Mouse (Mus musculus) spleen, postnatal 4 days (tissue): Measurements from ENCODE around the gene Wbp2.

ENCODE experiments used
- DNase-seq, 2 experiments: peaks; one replicate each; pipeline ENCODE4 v3.0.0; 2022; ENCODE audit warnings: low spot score in 2 of 2

The Wbp2 gene

DNA sequence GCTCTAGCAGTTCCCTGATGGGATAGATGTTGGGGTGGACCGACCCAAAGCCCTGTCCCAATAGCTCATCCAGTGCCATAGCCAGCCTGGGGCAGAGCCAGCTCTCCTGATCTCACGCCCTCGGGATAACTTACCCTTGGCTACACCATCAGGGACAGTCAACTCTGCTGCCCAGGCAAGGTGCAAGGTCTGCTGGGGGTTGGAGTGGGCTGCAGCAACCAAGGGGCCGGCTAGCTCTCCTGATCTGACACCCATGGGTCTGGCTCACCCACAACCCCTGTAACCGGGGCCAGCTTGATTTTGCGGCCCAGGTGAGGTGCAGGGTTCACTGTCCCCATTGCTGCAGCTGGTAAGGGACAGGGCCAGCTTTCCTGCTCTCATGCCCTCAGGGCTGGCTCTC is 4.8 kb upstream of the Wbp2 start:
- no peak for DNase-seq

DNA sequence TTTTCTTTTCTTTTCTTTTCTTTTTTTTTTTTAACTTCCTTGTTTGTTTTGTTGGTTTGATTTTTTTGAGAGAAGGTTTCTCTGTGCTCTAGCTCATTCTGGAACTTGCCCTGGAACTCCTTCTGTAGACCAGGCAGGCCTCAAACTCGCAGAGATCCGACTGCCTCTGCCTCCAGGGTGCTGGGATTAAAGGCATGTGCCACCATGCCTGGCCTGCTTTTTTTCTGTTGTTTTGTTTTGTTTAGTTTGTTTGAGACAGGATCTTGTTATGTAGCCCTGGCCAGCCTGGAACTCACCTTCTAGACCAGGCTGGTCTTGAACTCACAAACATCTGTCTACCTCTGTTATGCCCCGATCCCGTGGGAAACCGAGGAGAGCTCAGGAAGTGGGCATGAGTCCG is 2.8 kb upstream of the Wbp2 start:
- DNase-seq: no peak

DNA sequence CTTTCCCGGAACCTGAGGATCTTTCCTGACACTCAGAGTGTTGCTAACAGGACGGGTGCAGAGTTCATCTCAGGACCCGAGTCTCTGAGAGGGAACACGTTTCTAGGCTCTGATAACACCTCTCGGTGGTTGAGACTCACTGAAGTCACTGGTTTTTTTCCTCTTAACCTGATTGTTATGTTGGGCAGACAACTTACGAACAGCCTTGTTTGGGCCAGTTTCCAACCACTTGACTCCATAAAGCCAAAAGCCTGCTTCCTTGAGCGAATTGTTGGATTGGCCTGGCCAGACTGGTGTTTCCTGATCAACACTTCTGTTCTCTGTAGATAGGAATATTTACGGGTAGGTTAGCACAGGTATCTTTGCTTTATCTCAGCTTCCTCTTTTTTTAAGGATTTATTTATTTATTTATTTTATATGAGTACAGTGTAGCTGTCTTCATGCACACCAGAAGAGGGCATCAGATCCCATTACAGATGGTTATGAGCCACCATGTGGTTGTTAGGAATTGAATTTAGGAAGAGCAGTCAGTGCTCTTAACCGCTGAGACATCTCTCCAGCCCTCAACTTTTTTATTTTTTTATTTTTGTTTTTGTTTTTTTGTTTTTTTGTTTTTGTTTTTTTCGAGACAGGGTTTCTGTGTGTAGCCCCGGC is 2.1 kb upstream of the Wbp2 start:
- no peak for DNase-seq

DNA sequence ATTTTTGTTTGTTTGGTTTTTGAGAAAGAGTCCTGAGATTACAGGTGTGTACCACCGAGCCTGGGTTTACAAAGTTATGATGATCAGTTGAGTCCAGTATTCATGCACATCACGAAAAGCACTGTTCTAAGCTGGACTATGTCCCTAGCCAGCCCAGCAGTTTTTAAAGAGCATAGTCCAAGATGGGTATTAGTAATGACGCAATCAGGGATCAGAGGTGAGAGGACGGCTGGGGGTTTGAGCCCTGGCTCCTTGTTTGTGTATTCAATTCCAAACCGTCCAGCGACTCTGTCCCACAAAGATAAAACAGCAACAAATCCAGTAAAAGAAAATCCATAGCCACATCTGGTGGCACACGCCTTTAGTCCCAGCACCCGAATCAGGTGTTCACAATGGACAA is 1.4 kb upstream of the Wbp2 start:
- DNase-seq: no peak

DNA sequence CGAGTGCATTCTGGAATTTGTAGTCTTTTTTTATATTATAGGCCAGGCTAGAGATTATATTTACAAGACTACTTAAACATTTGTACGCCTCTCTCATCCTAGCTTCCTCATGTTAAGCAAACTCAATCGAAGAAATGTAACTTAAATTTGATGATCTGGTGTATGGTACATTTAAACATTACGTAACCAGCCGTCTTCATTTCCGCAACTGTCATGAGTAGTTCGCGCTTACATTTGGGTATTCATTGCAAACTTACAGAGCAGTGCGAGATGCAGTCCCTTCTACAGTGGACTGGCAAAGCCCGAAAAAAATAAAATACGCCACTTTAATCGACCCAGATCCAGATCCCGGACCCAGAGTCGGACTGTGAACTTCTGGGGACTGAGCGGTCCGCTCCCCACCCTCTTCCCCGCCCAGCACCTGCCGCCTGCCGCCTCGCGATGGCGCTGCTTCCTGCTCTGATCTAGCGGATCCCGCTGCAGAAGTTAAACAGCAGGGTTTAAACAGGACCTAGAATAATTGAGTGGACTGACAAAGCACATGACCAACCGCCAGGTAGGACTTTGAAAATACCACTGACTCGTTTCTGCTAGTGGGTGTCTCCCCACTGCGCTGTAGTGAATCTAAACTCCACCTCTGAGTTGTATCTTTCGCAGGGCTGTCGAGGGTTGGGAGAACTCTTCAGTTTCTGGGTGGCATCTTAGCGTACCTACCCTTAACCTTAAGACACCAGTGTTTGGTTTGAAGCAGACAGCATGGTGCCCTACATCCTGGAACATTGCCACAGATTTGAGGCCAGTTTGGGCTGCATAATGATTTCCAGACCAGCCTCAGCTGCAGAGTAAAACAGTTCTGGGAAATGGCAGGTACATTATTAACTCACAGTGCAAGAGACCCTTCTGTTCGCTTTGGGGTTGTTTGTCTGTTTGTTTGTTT is 667 bp upstream of the Wbp2 start:
- DNase-seq: peak; percentile 91 to 96

DNA sequence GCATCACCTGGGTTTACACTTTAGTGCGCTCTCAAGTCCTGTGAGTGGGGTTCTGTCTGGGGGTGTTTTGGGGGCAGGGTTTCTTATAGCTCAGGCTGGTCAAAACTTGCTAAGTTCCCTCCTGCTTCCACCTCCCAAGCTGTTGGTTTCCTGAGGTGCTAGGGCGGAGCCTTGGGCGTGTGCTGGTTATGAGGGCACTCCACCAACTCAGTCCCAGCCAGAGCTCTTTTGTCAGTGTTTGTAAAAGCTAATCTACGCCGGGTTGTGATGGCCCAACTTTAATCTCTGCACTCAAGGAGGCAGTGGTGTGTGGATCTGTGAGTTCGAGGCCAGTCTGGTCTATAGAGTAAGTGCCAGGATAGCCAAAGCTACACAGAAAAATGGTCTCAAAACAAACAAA is 2.6 kb downstream of the Wbp2 start:
- DNase-seq: no peak

DNA sequence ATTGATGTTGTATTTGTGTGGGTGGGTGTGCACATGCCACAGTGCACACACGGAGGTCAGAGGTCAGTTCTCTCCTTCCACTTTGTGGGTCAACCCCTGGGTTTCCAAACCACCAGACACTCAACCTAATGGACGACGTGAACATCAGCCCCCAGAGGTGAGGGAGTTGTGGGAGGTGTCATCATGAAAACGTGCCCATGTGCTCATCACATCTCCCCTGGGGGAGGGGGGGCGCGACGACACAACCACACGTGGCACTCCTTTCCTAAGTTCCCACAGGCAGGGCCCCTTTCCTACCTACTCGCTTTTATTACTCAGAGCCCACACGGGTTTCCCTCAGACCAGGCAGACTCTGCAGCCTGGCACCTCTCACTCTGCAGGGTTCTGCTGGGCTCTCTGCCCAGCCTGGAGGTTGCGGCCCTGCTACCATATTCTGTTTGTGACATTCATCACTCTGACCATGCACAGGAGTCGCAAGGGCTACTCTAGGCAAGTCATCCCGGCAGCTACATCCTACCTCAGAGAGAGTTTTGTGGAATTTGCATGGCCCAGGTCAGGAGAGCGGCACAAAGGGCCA is 3.6 kb downstream of the Wbp2 start:
- DNase-seq: no peak

DNA sequence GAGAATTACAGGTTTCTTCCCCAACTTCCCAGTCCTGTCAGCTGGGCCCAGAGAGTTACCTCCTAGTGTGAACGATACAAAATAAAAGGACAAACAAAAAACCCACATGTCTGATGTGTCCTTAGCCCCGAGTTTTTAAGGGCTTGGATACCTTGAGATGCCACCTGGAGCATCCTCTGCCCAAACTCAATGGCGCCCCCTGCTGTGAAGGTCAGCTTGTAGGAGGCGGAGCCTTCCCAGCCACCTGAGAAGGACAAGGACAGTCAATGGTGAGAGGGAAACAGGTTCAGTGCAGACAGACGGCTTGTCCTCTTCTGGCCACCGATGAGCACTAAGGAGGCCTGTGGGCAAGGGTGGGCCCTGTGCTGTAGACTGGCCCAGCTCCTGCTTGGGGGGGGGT is 5.7 kb downstream of the Wbp2 start:
- peak; percentile 80 to 94 for DNase-seq

DNA sequence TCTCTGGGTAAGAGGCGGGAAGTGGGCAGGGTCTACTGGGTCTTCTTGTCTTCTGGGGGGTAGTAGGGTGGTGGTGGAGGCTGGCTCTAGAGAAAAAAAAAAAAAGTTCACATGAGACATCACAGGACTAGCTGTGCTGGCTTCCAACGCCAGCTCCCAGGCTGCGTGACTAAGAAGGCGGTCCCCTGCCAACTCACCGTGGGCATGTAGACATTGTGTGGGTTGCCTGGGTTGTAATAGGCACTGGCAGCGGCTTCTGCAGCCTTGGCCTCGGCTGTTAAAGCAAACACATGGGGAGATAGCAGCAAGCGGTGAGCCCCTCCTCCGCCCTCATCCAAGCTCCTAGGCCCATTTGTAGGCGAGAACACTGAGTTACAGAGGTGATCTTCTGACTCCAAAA is 7.3 kb downstream of the Wbp2 start:
- DNase-seq: no peak

DNA sequence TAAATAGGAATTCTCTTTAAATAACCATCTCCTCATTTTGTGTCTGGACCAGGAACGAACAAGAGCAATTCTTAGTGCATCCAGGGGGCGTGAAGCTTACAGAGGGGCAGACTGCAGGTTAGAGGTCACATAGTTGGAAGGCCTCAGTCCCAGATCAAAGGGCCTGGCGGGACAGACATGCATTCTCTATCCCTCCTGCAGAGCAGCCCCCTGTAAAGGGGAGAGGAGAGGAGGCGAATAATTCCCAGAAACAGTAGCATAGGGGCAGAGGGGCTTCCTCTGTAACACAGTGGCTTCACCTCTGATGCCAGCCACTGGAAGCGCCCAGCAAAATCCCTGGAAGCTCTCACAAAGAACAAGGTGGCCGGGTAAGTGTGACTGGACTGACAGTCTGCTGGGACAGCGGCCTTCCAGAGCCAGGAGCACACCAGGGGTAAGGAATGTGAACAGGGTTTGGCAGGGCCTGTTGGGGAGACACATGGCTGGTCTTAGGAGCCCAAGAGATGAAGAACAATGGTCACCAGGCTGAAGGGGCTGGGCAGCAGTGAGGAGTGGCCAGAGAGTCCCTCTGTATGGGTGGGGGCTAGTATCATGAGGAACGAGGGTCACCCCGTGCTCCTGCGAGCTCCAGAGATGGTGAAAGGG is 8.0 kb downstream of the Wbp2 start:
- DNase-seq: no peak

DNA sequence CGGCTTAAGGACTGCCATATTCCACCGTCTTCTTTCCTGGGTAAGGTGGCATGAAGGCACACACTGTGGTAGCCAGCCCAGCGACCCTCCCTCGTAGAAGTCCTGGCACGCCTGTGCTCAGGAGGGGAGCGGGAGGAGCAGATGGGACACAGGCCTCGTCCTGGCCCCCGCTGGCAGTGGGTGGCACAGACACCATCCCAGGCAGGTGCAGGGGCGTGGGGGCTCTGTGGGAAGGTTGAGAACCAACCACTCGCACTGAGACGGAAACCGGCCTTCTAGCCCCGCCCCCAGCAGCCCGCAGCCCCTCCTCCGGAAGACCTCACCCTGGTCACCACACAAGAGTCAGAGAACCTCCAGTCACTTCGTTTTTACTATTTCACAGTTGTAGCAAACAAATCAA is 8.6 kb downstream of the Wbp2 start:
- DNase-seq: peak; percentile 82 to 90

DNA sequence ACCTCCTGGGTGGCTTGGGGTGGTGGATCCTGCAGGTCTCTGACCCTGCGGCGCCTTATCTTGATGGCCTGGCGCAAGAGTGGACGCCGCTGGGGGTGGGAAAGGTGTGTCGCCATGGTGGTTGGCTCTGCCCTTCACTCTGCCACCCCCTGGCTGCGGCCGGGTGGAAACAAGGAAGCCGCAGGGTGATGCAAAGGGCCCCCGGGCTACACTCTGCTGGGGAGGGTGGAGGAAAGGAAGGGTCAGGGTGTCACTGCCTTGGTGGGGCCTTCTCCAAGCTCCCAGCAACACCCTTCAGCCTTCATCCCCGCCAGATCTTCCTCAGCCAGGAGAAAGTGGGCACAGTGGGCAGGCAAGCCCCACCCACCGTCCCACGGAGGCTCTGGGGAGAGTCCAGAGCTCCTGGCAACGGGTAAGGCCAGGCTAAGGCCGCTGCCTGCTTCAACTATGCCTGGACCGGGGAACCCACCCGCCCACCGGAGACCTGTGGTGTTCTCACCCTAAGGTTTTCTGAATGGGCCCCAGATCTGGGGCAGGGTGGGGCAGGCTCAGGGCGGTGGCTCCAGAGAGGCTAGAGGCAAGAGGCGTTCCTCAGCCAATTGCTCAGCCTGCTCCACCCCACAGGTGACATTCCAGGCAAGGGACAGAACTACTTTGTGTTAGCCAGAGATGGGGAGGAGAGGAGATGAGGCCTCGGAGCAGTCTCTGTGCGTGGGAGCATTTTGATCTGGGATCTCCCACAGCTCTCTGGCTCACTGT is 9.2 kb downstream of the Wbp2 start, which contains the start of gene Unc13d:
TSS of gene Unc13d (minus strand) at position 516 of the 759 bp plus-strand sequence.
- peak; percentile 77 to 88 for DNase-seq

DNA sequence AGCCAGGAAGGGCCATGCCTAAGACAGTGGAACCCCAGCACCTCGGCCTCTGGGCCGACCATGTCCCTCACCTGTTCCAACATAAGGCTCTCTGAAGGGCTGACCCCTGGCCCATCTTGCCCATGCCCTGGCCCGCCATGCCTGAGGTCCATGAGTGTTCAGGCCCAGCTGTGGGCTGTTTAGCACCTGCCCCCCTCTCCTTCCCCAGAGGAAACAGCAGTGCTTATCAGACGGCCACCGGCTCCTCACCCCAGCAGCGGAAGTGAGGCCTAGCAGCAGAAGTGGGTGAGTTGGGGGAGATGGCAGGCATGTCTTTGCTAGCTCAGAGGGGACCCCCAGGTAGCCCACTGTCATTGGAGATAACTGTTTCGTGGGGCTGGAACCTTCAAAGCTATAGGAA is 10.0 kb downstream of the Wbp2 start:
- peak; percentile 63 to 83 for DNase-seq

DNA sequence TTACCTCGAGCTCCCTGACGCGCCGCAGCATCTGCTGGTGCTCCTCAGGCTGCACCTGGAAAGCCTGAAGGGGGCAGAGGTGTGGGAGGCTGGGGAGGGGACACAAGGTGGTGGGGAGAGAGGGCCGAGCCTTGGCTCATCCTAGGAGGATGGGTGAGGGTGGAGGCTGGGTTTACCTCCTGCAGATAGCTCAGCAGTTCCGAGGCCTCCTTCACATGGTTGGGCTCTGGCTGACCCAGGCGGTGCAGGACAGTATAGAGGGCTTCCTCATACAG is 10.6 kb downstream of the Wbp2 start:
- DNase-seq: no peak

DNA sequence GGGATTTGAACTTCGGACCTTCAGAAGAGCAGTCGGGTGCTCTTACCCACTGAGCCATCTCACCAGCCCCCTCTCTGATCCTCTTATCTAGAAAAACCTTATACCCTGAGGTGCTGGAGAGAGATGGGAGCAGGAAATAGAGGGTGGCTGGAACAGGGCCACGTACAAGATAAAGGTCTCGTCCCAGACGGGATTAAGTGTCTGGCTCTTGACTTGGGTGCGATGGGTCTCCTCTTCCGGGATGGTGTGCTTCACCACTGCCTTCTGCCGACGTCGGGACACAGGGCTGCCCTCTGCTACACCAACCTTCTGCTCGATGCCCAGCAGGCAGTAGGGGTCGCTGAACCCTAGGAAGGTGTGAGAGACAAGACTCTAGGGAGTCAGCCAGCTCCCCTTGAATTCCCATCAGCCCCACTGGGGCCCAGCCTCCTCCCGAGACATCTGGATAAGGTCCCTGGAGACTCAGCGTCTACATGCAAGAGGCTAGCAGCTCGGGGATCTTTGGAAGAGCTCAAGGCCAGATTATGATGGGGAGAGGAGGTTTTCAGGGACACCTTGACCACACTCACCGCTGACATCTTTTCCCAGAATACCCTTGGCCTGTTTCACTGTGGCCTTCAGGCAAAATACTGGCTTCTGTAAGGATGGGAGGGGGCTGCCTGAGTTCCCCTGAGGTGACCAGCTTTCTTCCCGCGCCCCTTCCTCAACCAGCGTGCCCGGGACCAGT is 11.1 kb downstream of the Wbp2 start:
- DNase-seq: peak in 1 of 2 experiments; percentile 38

DNA sequence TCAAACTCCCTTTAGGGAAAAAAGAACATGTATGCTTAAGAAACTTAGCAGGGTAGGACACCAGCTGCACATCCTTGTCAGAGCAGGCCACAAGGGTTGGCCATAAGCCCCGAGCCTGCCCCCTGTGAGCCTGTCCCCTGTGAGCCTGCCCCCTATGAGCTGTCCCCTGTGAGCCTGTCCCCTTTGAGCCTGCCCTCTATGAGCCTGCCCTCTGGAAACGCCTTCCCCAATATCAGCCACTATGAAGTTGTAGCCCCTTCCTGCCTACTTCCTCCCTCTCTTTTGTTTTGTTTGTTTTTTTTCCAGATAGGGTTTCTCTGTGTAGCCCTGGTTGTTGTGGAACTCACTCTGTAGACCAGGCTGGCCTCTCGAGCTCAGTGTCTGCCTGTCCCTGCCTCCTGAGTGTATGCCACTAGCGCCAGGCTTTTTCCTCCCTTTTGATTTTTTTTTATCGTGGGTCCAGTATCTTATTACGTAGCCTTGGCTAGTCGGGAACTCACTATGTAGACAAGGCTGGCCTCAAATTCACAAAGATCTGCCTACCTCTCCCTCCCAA is 12.3 kb downstream of the Wbp2 start:
- no peak for DNase-seq

DNA sequence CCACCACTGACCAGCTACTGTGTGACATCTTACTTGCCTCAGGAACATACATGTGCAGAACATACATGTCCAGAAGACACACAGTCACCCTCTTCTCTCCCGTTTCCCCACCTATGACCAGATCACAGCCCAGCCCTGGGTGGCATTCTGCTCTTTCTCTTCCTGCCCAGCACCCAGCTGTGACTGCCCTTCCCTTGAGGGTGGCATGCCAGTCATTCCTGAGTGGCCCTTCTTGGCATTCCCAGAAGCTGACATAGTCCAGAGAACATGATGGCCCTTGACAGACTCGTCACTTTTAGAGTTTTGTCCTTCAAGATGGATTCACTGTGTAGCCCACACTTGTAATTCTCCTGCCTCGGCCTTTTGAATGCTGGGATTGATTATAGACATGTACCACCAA is 14.2 kb downstream of the Wbp2 start:
- DNase-seq: no peak

DNA sequence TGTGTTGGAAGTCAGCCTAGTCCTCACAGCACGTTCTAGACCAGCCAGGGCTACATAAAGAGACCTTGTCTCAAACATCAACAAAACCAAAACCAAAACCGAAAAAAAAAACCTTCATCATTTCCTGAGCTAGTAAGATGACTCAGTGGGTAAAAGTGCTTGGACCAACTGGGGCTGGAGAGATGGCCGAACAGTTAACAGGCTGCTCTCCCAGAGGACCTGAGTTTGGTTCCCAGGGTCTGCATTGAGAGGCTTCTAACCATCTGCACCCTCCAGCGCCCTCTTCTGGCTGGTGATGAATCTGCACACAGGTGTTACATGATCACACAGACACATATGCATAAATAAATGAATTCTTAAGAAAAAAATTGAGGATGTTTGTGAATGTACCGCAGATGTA is 15.3 kb downstream of the Wbp2 start:
- peak; percentile 62 to 84 for DNase-seq

DNA sequence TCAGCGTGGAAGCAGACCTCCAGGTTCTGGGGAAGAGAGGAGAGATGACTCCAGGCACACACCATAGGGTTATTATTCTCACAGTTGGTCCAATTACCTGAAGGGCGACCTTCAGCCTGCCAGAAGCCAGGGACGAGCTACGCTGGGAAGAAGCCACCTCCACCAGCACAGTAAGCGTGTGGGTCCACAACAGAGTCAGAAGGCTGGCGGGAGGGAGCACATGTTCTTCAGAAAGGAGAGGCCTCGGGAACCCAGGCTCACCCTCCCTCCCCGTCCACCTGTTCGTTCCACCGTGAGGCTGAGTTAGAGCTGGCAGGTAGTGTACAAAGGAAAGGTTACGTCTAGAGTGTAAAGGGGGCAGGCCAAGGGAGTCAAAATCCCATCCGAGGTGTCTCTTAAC is 21.4 kb downstream of the Wbp2 start:
- DNase-seq: no peak

DNA sequence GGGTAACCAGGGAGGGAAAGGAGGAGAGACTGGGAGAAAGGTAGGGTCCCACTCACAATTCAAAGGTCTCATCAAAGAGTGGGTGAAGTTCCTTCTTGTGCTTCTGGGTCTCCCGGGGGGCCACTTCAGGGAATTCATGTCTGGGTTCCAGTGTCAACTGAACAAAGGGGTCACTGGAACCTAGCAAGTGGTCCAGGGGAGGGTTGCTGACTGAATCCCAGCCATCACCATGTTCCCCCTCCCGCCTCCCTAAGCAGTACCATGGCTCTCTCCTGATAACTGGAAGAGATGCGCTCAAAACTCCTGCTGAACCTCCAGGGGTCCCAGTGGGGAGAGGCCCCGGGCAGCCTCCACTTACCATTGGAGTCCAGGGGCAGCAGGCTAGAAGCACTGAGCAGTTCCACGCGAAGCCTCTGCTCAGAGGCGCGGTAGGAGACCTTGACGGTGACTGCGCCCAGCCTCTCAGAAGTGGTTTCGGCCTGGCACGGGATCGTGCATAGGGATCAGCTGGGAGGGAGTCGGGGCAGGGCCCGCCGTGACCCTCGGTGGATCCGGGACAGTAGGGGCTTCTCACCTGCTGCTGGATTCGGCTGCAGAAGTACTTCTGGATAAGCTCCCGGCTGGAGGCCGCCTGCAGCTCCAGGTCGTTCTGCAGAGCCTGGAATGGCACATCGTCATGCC is 22.5 kb downstream of the Wbp2 start:
- no peak for DNase-seq
